Mouse (Mus musculus) neural tube, embryonic 13.5 days (tissue): ENCODE data around the gene Cdhr1. TPM values are rescaled to one million over a fixed set of nuclear protein-coding genes. Genes with fewer than 3 reads are reported as not detected.

Source experiments
- ATAC-seq: fragments of 200-750 bp; cut with Nextera tagmentation; 2 replicates; pipeline ENCODE4 v1.8.0; 2017; ENCODE audit warnings: low read depth, mild to moderate bottlenecking, moderate TSS enrichment, moderate library complexity
- H3K27ac ChIP-seq: fragments of 300-500 bp; sonication (generic); replicated peaks from 2 replicates; pipeline ENCODE4 v1.5.1; 2015; ENCODE audit warnings: moderate library complexity, mild to moderate bottlenecking, inconsistent platforms
- H3K27me3 ChIP-seq: fragments of 300-500 bp; sonication (generic); 2 replicates; pipeline ENCODE4 v1.6.1; 2015; ENCODE audit warnings: mild to moderate bottlenecking, inconsistent platforms
- H3K36me3 ChIP-seq: fragments of 300-500 bp; sonication (generic); 2 replicates; pipeline ENCODE4 v1.6.1; 2015; ENCODE audit warnings: mild to moderate bottlenecking, inconsistent platforms
- H3K4me1 ChIP-seq: fragments of 300-500 bp; sonication (generic); replicated peaks from 2 replicates; pipeline ENCODE4 v1.6.1; 2015; ENCODE audit warnings: inconsistent platforms
- H3K4me2 ChIP-seq: fragments of 300-500 bp; sonication (generic); 2 replicates; pipeline ENCODE4 v1.6.1; 2015; ENCODE audit warnings: inconsistent platforms, mild to moderate bottlenecking, moderate library complexity
- H3K4me3 ChIP-seq: fragments of 300-500 bp; sonication (generic); 2 replicates; pipeline ENCODE4 v1.5.1; 2015; ENCODE audit warnings: mild to moderate bottlenecking, inconsistent platforms
- H3K9ac ChIP-seq: fragments of 300-500 bp; sonication (generic); 2 replicates; pipeline ENCODE4 v1.6.1; 2015; ENCODE audit warnings: moderate library complexity, mild to moderate bottlenecking, inconsistent platforms
- H3K9me3 ChIP-seq: fragments of 300-500 bp; sonication (generic); 2 replicates; pipeline ENCODE4 v1.6.1; 2016; ENCODE audit warnings: inconsistent platforms
- WGBS: fragments of 180-500 bp; shearing (Covaris S2); methylation state at CpG from one replicate; pipeline ENCODE4 v1.1.7; 2015; 5-methylcytosine and 5-hydroxymethylcytosine counted together
- polyA plus RNA-seq: library from polyadenylated mRNA; unstranded; fragments of >200 nt; fragmentation: Nextera tagmentation; extraction: Ambion mirVana; gene quantifications from 2 replicates; pipeline ENCODE4 v1.2.1, GENCODE M21; 2015

Cdhr1 gene
- polyA plus RNA-seq, 1 experiment from 2014 or later = 5.0 TPM

DNA sequence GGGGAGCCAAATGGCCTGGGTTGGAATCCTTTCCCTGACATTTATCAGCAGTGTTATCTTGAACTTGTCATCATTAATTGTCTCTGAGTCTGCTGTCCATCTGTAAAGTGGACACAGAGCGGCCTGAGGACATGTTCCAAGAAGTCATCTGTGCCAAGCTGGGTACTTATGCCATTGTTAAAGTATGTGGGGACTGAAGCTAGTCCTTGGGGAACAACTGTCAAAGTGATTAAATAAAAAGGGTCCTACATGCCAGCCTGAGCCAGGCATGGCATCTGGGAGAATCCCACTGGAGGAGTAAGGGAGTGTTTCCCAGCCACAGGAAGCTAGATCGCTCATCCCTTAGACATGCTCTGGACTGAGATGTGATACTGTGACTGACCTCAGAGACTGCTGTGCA, 12.3 kb upstream of the Cdhr1 start:
- Histone ChIP-seq H3K4me3 (no peak overlapping the region), H3K27me3 (no peaks in the 10 kb centered on the region), H3K9me3 (no peaks in the 10 kb centered on the region), H3K27ac (no peak overlapping the region), H3K9ac (no peak overlapping the region), H3K4me1 (no peaks in the 10 kb centered on the region), H3K36me3 (no peaks in the 10 kb centered on the region), H3K4me2 (no peak overlapping the region)
- WGBS = 77% methylated on average over 2 of the region's 2 CpGs
- ATAC-seq = no peak

DNA sequence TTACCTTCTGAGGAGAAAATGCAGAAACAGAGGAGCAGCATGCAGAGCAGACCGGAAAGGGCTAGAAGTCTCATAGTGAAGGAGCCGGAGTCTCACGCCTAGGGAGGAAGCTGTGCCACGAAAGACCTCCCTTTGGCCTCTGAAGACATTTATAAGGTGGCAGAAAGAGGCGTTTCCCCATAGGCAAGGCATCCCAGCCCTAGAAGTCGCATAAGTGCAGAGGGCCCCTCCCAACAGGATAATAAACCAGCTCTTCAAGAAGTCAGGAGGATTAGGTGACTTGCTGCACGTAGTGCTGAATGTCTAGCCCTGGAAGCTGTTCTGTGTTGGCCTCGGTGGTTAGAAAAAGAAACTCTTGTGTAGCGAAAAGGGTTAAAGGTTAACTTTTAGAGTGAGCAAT, 11.8 kb upstream of the Cdhr1 start:
- ATAC-seq = no peak
- whole genome bisulfite sequencing = 23% methylated on average over 9 of the region's 9 CpGs
- H3K27me3 ChIP-seq = no peaks in the 10 kb centered on the region

DNA sequence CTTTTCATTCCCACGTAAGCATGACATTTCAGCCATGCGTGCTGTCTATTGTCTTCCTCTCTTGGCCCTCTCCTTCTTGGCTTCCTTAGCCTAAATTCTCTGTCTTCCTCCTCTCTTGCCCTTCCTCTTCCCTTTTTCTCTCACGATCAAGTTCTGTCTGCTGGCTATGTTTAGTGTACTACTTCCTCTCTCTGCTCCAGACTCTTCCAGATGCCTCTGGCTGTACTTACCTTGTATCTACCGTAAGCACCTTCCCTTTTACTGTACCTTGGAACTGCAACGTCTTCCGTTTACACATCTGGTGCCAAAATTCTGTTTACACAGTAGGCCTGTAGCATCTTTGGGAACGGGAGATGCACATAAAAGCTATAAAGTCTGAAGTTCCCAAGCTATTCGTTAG, 11.3 kb upstream of the Cdhr1 start:
- Histone ChIP-seq H3K4me2 (no peak overlapping the region), H3K9ac (no peak overlapping the region), H3K9me3 (no peaks in the 10 kb centered on the region), H3K27ac (no peak overlapping the region), H3K36me3 (no peaks in the 10 kb centered on the region), H3K4me3 (no peak overlapping the region), H3K4me1 (no peaks in the 10 kb centered on the region), H3K27me3 (no peaks in the 10 kb centered on the region)
- ATAC-seq = no peak
- 83% methylated on average over 8 of the region's 8 CpGs for WGBS

More for the DNA sequence above, 11.8 kb upstream of the Cdhr1 start:
- Histone ChIP-seq H3K36me3 (no peaks in the 10 kb centered on the region), H3K27ac (no peak overlapping the region), H3K9me3 (no peaks in the 10 kb centered on the region), H3K9ac (no peak overlapping the region), H3K4me2 (no peak overlapping the region), H3K4me1 (no peaks in the 10 kb centered on the region), H3K4me3 (no peak overlapping the region)

DNA sequence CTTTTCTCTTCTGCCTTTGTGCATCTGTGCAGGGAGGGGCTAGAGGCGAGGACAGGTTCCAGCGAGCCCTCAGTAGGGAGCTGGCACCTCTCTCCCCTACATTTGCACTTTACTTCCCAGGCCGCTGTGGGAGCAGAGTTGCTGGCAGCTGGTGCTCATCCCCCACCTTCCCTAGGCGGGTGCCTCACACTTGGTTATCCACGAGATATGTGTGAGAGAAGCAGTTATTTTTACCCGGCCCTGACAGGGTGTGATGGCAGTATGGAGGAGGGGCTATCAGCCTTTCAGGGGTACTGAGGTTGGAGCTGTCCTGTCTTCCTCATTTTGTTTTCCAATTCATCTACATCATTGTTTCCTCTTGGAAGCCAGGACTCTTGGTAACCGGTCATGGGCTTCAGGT, 7.7 kb upstream of the Cdhr1 start:
- Histone ChIP-seq H3K4me3 (no peak overlapping the region), H3K27me3 (no peaks in the 10 kb centered on the region), H3K9ac (no peak overlapping the region), H3K27ac (no peak overlapping the region), H3K36me3 (no peaks in the 10 kb centered on the region), H3K4me1 (no peaks in the 10 kb centered on the region), H3K9me3 (no peaks in the 10 kb centered on the region), H3K4me2 (no peak overlapping the region)
- no peak for ATAC-seq
- WGBS = 40% methylated on average over 7 of the region's 7 CpGs

DNA sequence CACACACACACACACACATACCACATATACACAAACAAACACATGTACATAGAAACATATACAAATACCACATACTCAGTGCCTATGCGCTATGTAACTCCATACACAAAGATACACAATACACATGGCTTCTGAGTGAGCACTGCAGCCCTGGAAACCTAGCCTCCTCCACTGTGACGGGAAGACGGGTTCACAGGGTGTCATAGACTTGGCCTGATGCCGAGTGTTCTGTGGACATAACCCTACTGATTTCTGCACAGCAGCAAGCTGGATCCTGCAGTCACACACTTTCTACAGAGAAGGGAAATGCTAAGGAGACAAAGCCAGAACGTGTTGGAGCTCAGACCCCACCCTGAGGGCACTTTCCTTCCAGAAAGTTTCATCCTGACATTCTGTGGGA, 6.6 kb upstream of the Cdhr1 start:
- no peak overlapping the region for H3K4me3 ChIP-seq
- 60% methylated on average over 5 of the region's 5 CpGs for WGBS
- H3K36me3 ChIP-seq = no peaks in the 10 kb centered on the region
- no peak overlapping the region for H3K27ac ChIP-seq
- no peaks in the 10 kb centered on the region for H3K9me3 ChIP-seq
- no peak overlapping the region for H3K4me2 ChIP-seq
- no peaks in the 10 kb centered on the region for H3K4me1 ChIP-seq
- H3K27me3 ChIP-seq = no peaks in the 10 kb centered on the region
- peak; percentile 59; the same call in 1 of the 2 replicates for ATAC-seq
- H3K9ac ChIP-seq = no peak overlapping the region

DNA sequence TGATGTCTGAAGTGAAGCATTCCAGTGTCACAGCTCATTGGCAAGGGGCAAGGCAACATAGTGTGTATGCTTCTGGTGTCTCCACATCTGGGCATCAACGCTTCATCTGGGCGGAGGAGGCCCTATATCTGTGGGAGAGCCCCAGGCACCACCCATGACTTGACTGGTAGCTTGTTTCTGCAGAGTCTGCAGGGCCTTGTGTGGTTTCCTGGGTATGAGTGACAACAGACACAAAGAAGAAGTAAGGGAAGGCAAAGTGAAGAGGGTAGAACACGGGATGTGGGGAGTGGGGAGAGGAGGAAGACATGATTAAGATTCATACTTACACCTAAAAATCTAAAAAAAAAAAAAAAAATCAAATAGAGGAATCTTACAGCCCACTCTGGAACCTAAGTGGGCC, 4.3 kb upstream of the Cdhr1 start:
- no peak overlapping the region for H3K27ac ChIP-seq
- H3K9me3 ChIP-seq = no peaks in the 10 kb centered on the region
- no peak for ATAC-seq
- H3K4me1 ChIP-seq = peaks cover 7% of the 10 kb centered on the region
- no peak overlapping the region for H3K9ac ChIP-seq
- no peak overlapping the region for H3K4me2 ChIP-seq
- no peak overlapping the region for H3K4me3 ChIP-seq
- 85% methylated on average over 3 of the region's 3 CpGs for WGBS
- H3K27me3 ChIP-seq = peaks cover 14% of the 10 kb centered on the region
- H3K36me3 ChIP-seq = no peaks in the 10 kb centered on the region

DNA sequence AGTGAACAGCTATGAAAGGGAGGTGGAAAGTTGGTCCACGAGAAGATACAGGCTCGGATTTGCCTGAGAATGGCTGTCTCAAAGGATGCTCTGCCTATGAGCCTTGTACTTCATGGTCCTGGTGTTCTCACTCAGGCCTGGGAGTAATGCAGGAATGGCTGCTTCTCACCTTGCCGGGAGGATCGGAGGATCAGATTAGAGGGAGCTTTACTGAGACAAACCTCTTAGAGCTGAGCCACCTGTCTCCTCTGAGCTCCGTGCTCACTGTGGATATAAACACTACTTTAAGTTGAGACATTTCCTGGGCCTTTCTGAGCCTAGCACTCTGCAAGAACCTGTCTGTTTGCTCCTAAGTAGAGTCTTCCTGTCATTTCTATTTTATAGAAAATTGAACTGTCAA, 3.4 kb upstream of the Cdhr1 start:
- no peak for ATAC-seq
- Histone ChIP-seq H3K27me3 (peaks cover 24% of the 10 kb centered on the region), H3K27ac (no peak overlapping the region), H3K36me3 (no peaks in the 10 kb centered on the region), H3K4me3 (no peak overlapping the region), H3K4me2 (no peak overlapping the region), H3K4me1 (peaks cover 7% of the 10 kb centered on the region), H3K9ac (no peak overlapping the region), H3K9me3 (no peaks in the 10 kb centered on the region)
- 88% methylated on average over 5 of the region's 5 CpGs for WGBS

DNA sequence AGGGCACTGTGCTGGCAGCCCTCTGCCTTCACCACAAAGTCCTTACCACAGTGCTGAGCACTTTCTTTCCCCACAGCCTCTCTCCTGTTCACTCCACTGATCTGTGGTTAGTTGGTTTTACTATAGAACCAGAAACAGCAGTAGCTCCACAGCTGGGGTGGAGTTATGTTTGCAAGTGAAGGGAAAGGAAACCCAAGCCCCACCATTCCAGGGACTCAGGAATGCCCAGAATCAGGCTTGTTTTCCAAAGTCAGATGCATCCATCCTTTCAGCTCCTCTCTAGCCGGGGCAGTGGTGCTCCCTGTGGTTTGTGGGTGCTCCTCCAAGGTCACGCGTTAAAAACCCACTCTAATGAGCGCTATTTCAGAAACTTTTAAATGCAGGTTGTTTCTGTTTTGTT, 2.6 kb downstream of the Cdhr1 start:
- Histone ChIP-seq H3K4me3 (no peak overlapping the region), H3K4me2 (no peak overlapping the region), H3K36me3 (no peaks in the 10 kb centered on the region), H3K27me3 (peaks cover 26% of the 10 kb centered on the region), H3K4me1 (peaks cover 11% of the 10 kb centered on the region), H3K27ac (no peak overlapping the region), H3K9me3 (no peaks in the 10 kb centered on the region), H3K9ac (no peak overlapping the region)
- WGBS = 89% methylated on average over 4 of the region's 4 CpGs
- no peak for ATAC-seq

DNA sequence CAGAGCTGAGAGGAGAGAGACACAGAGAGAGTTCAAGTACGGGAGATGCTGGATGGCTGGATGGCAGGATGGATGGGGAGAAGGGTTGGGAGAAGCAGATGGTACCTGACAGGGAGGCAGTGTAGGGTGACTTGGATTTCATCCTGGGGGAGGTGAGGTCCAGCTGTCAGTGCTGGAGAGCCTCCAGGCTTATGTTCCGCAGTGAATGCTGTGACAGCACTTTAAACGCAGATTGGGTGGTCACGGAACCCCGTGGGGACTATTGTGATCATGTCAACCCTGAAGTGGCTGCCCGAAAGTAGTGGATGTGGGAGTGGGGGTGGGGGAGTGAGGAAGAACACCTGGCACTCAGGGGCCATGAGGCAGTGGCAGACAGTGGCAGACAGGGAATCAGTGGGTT, 3.7 kb downstream of the Cdhr1 start:
- no peaks in the 10 kb centered on the region for H3K9me3 ChIP-seq
- no peak overlapping the region for H3K4me3 ChIP-seq
- H3K27ac ChIP-seq = no peak overlapping the region
- WGBS = 63% methylated on average over 6 of the region's 6 CpGs
- no peak overlapping the region for H3K9ac ChIP-seq
- peaks cover 11% of the 10 kb centered on the region for H3K4me1 ChIP-seq
- no peaks in the 10 kb centered on the region for H3K36me3 ChIP-seq
- ATAC-seq = no peak
- no peak overlapping the region for H3K4me2 ChIP-seq
- H3K27me3 ChIP-seq = peaks cover 25% of the 10 kb centered on the region

DNA sequence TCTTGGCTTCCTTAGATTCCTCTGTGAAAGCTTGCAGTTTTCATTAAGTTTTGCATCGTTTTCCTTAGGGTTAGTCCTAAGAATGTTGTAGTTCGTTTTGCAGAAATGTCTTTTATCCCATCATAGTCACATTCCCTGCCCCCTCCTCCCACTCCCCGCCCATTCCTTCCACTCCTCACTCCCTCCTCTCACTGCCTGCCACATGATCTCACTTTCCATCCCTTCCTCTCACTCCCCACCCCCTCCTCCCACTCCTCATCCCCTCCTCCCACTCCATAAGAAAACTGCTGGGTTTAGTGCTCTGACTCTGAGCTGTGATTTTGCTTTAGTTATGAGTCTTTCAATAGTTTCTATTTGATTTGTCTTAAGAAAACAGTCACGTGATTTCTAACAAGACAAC, 14.4 kb downstream of the Cdhr1 start:
- ATAC-seq = no peak
- no peaks in the 10 kb centered on the region for H3K36me3 ChIP-seq
- no peaks in the 10 kb centered on the region for H3K4me1 ChIP-seq
- no peaks in the 10 kb centered on the region for H3K9me3 ChIP-seq
- no peak overlapping the region for H3K4me2 ChIP-seq
- H3K27me3 ChIP-seq = no peaks in the 10 kb centered on the region
- H3K4me3 ChIP-seq = no peak overlapping the region
- no peak overlapping the region for H3K27ac ChIP-seq
- no peak overlapping the region for H3K9ac ChIP-seq
- 45% methylated on average over 4 of the region's 4 CpGs for WGBS

DNA sequence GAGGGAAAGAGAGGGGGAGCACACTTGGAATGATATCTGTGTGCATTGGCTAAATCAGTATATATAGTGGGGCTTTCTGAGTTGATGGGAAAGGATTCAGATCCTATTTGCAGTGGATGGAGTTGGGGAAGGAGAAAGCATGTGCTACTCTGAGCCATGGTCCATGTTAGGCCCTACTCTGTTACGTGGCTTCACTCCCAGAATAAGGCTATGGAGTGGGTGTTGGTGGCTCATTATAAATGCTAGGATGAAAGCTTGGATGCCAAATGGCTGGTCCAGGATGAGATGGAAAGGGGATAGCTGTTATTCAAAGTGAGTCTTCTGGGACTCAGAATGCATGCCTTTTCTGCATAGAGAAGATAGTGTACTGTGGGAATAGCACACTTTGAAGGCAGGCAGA, 17.4 kb downstream of the Cdhr1 start:
- Histone ChIP-seq H3K27ac (no peak overlapping the region), H3K36me3 (no peaks in the 10 kb centered on the region), H3K9me3 (no peaks in the 10 kb centered on the region), H3K4me3 (no peak overlapping the region), H3K4me2 (no peak overlapping the region), H3K4me1 (no peaks in the 10 kb centered on the region), H3K27me3 (no peaks in the 10 kb centered on the region), H3K9ac (no peak overlapping the region)
- 91% methylated on average over 1 of the region's 1 CpGs for WGBS
- ATAC-seq = no peak

DNA sequence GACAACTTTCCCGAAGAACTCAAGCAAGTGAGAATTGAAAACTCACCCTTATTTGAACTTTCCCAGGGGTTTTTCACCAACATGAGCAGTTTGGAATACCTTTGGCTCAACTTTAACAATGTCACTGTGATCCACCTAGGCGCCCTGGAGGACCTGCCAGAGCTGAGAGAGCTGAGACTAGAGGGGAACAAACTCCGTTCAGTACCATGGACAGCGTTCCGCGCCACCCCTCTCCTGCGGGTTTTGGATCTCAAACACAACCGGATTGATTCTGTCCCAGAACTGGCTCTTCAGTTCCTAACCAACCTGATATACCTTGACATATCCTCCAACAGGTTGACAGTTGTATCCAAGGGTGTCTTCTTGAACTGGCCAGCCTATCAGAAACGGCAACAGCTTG, 29.6 kb downstream of the Cdhr1 start:
- Histone ChIP-seq H3K4me2 (no peak overlapping the region), H3K27ac (no peak overlapping the region), H3K36me3 (no peaks in the 10 kb centered on the region), H3K9ac (no peak overlapping the region), H3K27me3 (no peaks in the 10 kb centered on the region), H3K4me3 (no peak overlapping the region), H3K9me3 (no peaks in the 10 kb centered on the region), H3K4me1 (no peaks in the 10 kb centered on the region)
- ATAC-seq = no peak
- 19% methylated on average over 9 of the region's 9 CpGs for WGBS

DNA sequence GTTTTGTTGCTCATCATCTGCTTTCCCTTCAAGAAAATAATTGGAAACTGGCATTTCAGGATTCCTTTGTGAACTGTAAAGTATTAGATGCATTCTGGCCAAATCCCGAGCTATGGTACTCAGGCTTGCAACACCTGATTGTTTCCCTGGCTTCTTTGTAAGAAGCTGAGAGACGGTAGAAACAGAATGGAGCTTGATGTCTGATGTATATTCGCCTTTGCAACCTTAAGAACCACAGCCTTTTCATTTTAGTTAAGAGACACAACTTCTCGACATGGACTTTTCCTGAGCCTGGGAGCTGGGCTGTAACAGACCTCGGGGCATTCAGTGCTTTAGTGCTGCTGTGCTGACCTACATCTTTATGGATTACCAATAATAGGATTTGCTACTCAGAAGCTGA, 30.5 kb downstream of the Cdhr1 start, which contains the start of gene Lrit2:
TSS of gene Lrit2 (plus strand) at position 301 of the 400 bp plus-strand sequence.
- H3K27me3 ChIP-seq = no peaks in the 10 kb centered on the region
- no peak within 1 kb of the TSS for H3K4me3 ChIP-seq
- H3K4me2 ChIP-seq = no peak within 1 kb of the TSS
- H3K9ac ChIP-seq = no peak within 1 kb of the TSS
- H3K4me1 ChIP-seq = no peaks in the 10 kb centered on the region
- no peaks in the 10 kb centered on the region for H3K36me3 ChIP-seq
- 77% methylated on average over 5 of the region's 5 CpGs for WGBS
- ATAC-seq = no peak
- H3K27ac ChIP-seq = no peak within 1 kb of the TSS
- H3K9me3 ChIP-seq = no peaks in the 10 kb centered on the region
